Mouse (Mus musculus) CH12.LX (cell line): ENCODE measurements around the gene Tbx15. TPM values are rescaled to one million over a fixed set of nuclear protein-coding genes. Genes with fewer than 3 reads are reported as not detected.

ENCODE experiments used
- DNase-seq: peaks from one replicate; pipeline ENCODE4 v3.0.0-alpha.2; 2013; ENCODE audit errors: extremely low read depth
- H3K27ac ChIP-seq: 2 replicates; pipeline ENCODE4 v1.5.1; 2012; ENCODE audit warnings: low read depth, mild to moderate bottlenecking, control low read depth, moderate library complexity; ENCODE audit not compliant: insufficient read depth
- H3K27me3 ChIP-seq: replicated peaks from 2 replicates; pipeline ENCODE3; 2012; ENCODE audit warnings: inconsistent platforms
- H3K36me3 ChIP-seq, 2 experiments: replicated peaks in 1 of 2; 2 replicates each; pipeline versions ENCODE3 to v1.6.1; 2012; ENCODE audit warnings: inconsistent platforms in 1 of 2, low read length in 1 of 2, mild to moderate bottlenecking in 1 of 2, mixed read lengths in 1 of 2, moderate library complexity in 1 of 2; ENCODE audit not compliant: control insufficient read depth in 1 of 2, insufficient read depth in 1 of 2
- H3K4me1 ChIP-seq, 2 experiments: 2 replicates each; pipeline ENCODE4 v1.6.1; 2012; ENCODE audit warnings: inconsistent platforms in 1 of 2, moderate library complexity in 1 of 2; ENCODE audit not compliant: insufficient read depth in 2 of 2, control insufficient read depth in 1 of 2
- H3K4me2 ChIP-seq: 2 replicates; pipeline ENCODE4 v1.6.1; 2012; ENCODE audit warnings: low read depth, mild to moderate bottlenecking, control low read depth; ENCODE audit not compliant: poor library complexity, insufficient read depth, severe bottlenecking
- H3K4me3 ChIP-seq, 3 experiments: fragments of 150-350 bp in 1 of 3; sonication (generic) in 1 of 3; replicated peaks in 1 of 3; 2 replicates each; pipeline versions ENCODE3 to v1.5.1; 2011 to 2012; ENCODE audit warnings: low read depth in 2 of 3, low read length in 2 of 3, mild to moderate bottlenecking in 2 of 3, moderate library complexity in 2 of 3, control low read depth in 1 of 3, improper control_type of control experiment in 1 of 3, inconsistent platforms in 1 of 3, mixed read lengths in 1 of 3; ENCODE audit not compliant: poor library complexity in 1 of 3
- H3K79me2 ChIP-seq: replicated peaks from 2 replicates; pipeline ENCODE4 v1.6.1; 2012; ENCODE audit warnings: mild to moderate bottlenecking, moderate library complexity; ENCODE audit not compliant: control insufficient read depth, poor library complexity, insufficient read depth, severe bottlenecking; ENCODE audit errors: extremely low read depth
- H3K9ac ChIP-seq: 2 replicates; pipeline ENCODE4 v1.6.1; 2012; ENCODE audit warnings: low read depth, mild to moderate bottlenecking, control low read depth, moderate library complexity; ENCODE audit not compliant: insufficient read depth
- H3K9me3 ChIP-seq: replicated peaks from 2 replicates; pipeline ENCODE3; 2012; ENCODE audit warnings: low read length, inconsistent platforms, mixed read lengths
- CTCF ChIP-seq, 2 experiments: IDR thresholded peaks in 1 of 2; conservative IDR thresholded peaks in 1 of 2; 2 replicates each; pipeline ENCODE4 v1.5.1; 2011 to 2012; ENCODE audit warnings: low read depth in 2 of 2, low read length in 2 of 2, improper control_type of control experiment in 1 of 2, inconsistent platforms in 1 of 2, mild to moderate bottlenecking in 1 of 2, moderate library complexity in 1 of 2
- GABPA ChIP-seq: IDR thresholded peaks from 2 replicates; pipeline ENCODE4 v1.6.1; 2012; ENCODE audit warnings: low read depth, low read length, improper control_type of control experiment, inconsistent platforms; ENCODE audit not compliant: insufficient replicate concordance
- IRF4 ChIP-seq: IDR thresholded peaks from 2 replicates; pipeline ENCODE4 v1.6.1; 2014; ENCODE audit warnings: low read depth, mild to moderate bottlenecking, inconsistent platforms, low read length, improper control_type of control experiment
- MAX ChIP-seq: IDR thresholded peaks from 2 replicates; pipeline ENCODE4 v1.6.1; 2011; ENCODE audit warnings: low read length, improper control_type of control experiment
- MAZ ChIP-seq: IDR thresholded peaks from 2 replicates; pipeline ENCODE4 v1.6.1; 2012; ENCODE audit warnings: low read depth, mild to moderate bottlenecking, inconsistent platforms, low read length, improper control_type of control experiment, moderate library complexity
- MXI1 ChIP-seq: IDR thresholded peaks from 2 replicates; pipeline ENCODE4 v1.6.1; 2011; ENCODE audit warnings: mild to moderate bottlenecking, low read depth, low read length, improper control_type of control experiment
- POLR2A ChIP-seq: IDR thresholded peaks from 2 replicates; pipeline ENCODE4 v1.6.1; 2011; ENCODE audit warnings: low read depth, mild to moderate bottlenecking, improper control_type of control experiment, low read length
- UBTF ChIP-seq: IDR thresholded peaks from 2 replicates; pipeline ENCODE4 v1.6.1; 2012; ENCODE audit warnings: low read depth, mild to moderate bottlenecking, inconsistent platforms, low read length, improper control_type of control experiment, moderate library complexity
- ZC3H11A ChIP-seq: IDR thresholded peaks from 2 replicates; pipeline ENCODE4 v1.6.1; 2012; ENCODE audit warnings: low read depth, mild to moderate bottlenecking, inconsistent platforms, low read length, improper control_type of control experiment
- ZMIZ1 ChIP-seq: IDR thresholded peaks from 2 replicates; pipeline ENCODE4 v1.6.1; 2012; ENCODE audit warnings: low read depth, mild to moderate bottlenecking, inconsistent platforms, low read length, improper control_type of control experiment
- ZNF384 ChIP-seq: IDR thresholded peaks from 2 replicates; pipeline ENCODE4 v1.6.1; 2012; ENCODE audit warnings: low read depth, low read length, improper control_type of control experiment, inconsistent platforms
- dilution Hi-C: fragments of 300-500 bp; cut with MboI; formaldehyde crosslinking; loops from 2 replicates; pipeline ENCODE4 v1.14.3; 2020; ENCODE audit warnings: low sequenced_read_pairs; ENCODE audit not compliant: extremely low pct_unique_long_range_greater_than_20kb, extremely low pct_ligation_motif_present
- in situ Hi-C: fragments of 300-500 bp; cut with MboI; formaldehyde crosslinking; loops from 3 replicates; pipeline ENCODE4 v1.14.3; 2019; ENCODE audit warnings: low sequenced_read_pairs, low pct_ligation_motif_present, low pct_unique_long_range_greater_than_20kb, mixed read lengths
- polyA plus RNA-seq: library from polyadenylated mRNA; unstranded; fragments of >175 nt; gene quantifications from 2 replicates; pipeline ENCODE4 v1.2.1, GENCODE M21; 2012; ENCODE audit warnings: low read depth; ENCODE audit not compliant: insufficient read length
- total RNA-seq, 2 experiments: library from RNA; depleted of rRNA; stranded (reverse); fragments of 300-350 nt in 1 of 2; fragments of >200 nt in 1 of 2; gene quantifications; 2 replicates each; pipeline ENCODE4 v1.2.3; 2012 to 2014

Tbx15 gene
- total and polyA plus RNA-seq, 3 experiments: 1.4 to 2.1 (median 1.8) TPM

- peak overlapping the region; percentile 53 for H3K9ac ChIP-seq
Measured at GRCm38 (mm10) chr3:99253497-99254451, 13.6 kb downstream of the Tbx15 start.

GRCm38 (mm10) chr3:99254559-99255151 lies 14.5 kb downstream of the Tbx15 start:
- Histone ChIP-seq H3K4me1 (peaks cover 0 to 9% of the 10 kb centered on the region in 2 experiments; a peak in 1 of 4 replicates), H3K79me2 (no peaks in the 10 kb centered on the region), H3K4me2 (0 out of 2 replicates have a peak overlapping the region, but pooled peaks have one; percentile 18), H3K9ac (peak overlapping the region; percentile 2; the same call in 1 of the 2 replicates), H3K27me3 (no peaks in the 10 kb centered on the region), H3K4me3 (peak overlapping the region; percentile 25 to 64 (median 52)), H3K9me3 (no peaks in the 10 kb centered on the region), H3K27ac (no peak overlapping the region), H3K36me3 (no peaks in the 10 kb centered on the region)
- dilution Hi-C loops: no loop called here
- in situ Hi-C loops: no loop called here
- DNase-seq: no peak
- TF ChIP-seq ZNF384: no peak
- no peak for TF ChIP-seq GABPA
- no peak for TF ChIP-seq IRF4
- no peak for TF ChIP-seq POLR2A
- TF ChIP-seq MAX: no peak

More at GRCm38 (mm10) chr3:99253497-99254451, 13.6 kb downstream of the Tbx15 start:
- TF ChIP-seq ZMIZ1 (no peak), ZNF384 (peak; percentile 51; the same call in 1 of the 2 replicates), UBTF (peak; percentile 43; the same call in 1 of the 2 replicates), MXI1 (no peak), CTCF (conservative IDR thresholded peaks at IDR 0.05 in 1 of 2, IDR thresholded peaks at IDR 0.05 in 1 of 2; ENCODE audit: low read depth in 2 of 2, low read length in 2 of 2) (no peak), IRF4 (no peak), ZC3H11A (no peak), MAZ (0 out of 2 replicates have a peak, but pooled peaks have one; percentile 27)
- dilution Hi-C loops (no loop called here), in situ Hi-C loops (no loop called here)
- Histone ChIP-seq H3K79me2 (no peaks in the 10 kb centered on the region), H3K27ac (no peak overlapping the region), H3K36me3 (no peaks in the 10 kb centered on the region), H3K27me3 (no peaks in the 10 kb centered on the region), H3K4me3 (peak overlapping the region; percentile 25 to 64 (median 52)), H3K9me3 (no peaks in the 10 kb centered on the region), H3K4me1 (peaks cover 0 to 9% of the 10 kb centered on the region in 2 experiments; a peak in 1 of 4 replicates), H3K4me2 (peak overlapping the region; percentile 18; the same call in 1 of the 2 replicates)
- DNase-seq: no peak
